Mouse (Mus musculus) small intestine, adult 10 weeks (tissue): ENCODE measurements around the gene Edf1. TPM values are rescaled to one million over a fixed set of nuclear protein-coding genes. Genes with fewer than 3 reads are reported as not detected.

Experiments used
- polyA plus RNA-seq: library from polyadenylated mRNA; stranded (reverse); fragments of 350-450 nt; fragmentation: Illumina TruSeq; extraction: RNeasy Lipid Tissue Mini Kit (QIAGEN cat#74804); gene quantifications from one replicate; pipeline ENCODE4 v1.2.3, GENCODE M21; 2014; ENCODE audit warnings: low replicate concordance

Edf1 gene
- 1.6 TPM for polyA plus RNA-seq

GRCm38 (mm10) chr2:25557221-25557963 lies at the start of gene Edf1:
TSS of gene Edf1 (plus strand) at chr2:25557847.

GRCm38 (mm10) chr2:25546811-25547491 lies 10.7 kb upstream of the Edf1 start, which contains the start of gene Traf2:
TSS of gene Traf2 (minus strand) at chr2:25546940.

GRCm38 (mm10) chr2:25574579-25575431 lies 17.2 kb downstream of the Edf1 start, which contains the start of the genes Mamdc4 and Phpt1:
TSS of gene Mamdc4 (minus strand) at chr2:25574845.
TSS of gene Phpt1 (minus strand) at chr2:25575224.

GRCm38 (mm10) chr2:25581294-25581864 lies 23.7 kb downstream of the Edf1 start, which contains the start of gene Ajm1:
TSS of gene Ajm1 (minus strand) at chr2:25581757.

GRCm38 (mm10) chr2:25607761-25608622 lies 50.3 kb downstream of the Edf1 start, which contains the start of gene Rabl6:
TSS of gene Rabl6 (minus strand) at chr2:25608521.

Other genes starting within 250 kb of the Edf1 start
- not detected for gene Grin1, start 238.7 kb upstream of the Edf1 start, polyA plus RNA-seq
- gene Man1b1, start 225.5 kb upstream of the Edf1 start, polyA plus RNA-seq, result 13.8 TPM
- gene Dpp7, start 201.5 kb upstream of the Edf1 start, polyA plus RNA-seq, result 2.0 TPM
- 5.0 TPM for gene Uap1l1, start 192.2 kb upstream of the Edf1 start, polyA plus RNA-seq
- 0.11 TPM for gene Sapcd2, start 185.5 kb upstream of the Edf1 start, polyA plus RNA-seq
- not detected for gene Entpd2, start 162.0 kb upstream of the Edf1 start, polyA plus RNA-seq
- gene Npdc1, start 158.5 kb upstream of the Edf1 start, polyA plus RNA-seq, result 4.4 TPM
- gene Fut7, start 134.6 kb upstream of the Edf1 start, polyA plus RNA-seq, result not detected
- gene Abca2, start 129.1 kb upstream of the Edf1 start, polyA plus RNA-seq, result 0.48 TPM
- not detected for gene Clic3, start 101.0 kb upstream of the Edf1 start, polyA plus RNA-seq
- 5.1 TPM for gene Paxx, start 96.8 kb upstream of the Edf1 start, polyA plus RNA-seq
- gene Ptgds, start 87.8 kb upstream of the Edf1 start, polyA plus RNA-seq, result not detected
- gene Lcn12, start 63.9 kb upstream of the Edf1 start, polyA plus RNA-seq, result not detected
- gene Fbxw5, start 57.1 kb upstream of the Edf1 start, polyA plus RNA-seq, result not detected
- gene C8g, start 56.1 kb upstream of the Edf1 start, polyA plus RNA-seq, result not detected
- gene Traf2, start 10.9 kb upstream of the Edf1 start, polyA plus RNA-seq, result 0.78 TPM
- gene Mamdc4, start 17.0 kb downstream of the Edf1 start, polyA plus RNA-seq, result not detected
- gene Phpt1, start 17.4 kb downstream of the Edf1 start, polyA plus RNA-seq, result not detected
- gene Ajm1, start 23.9 kb downstream of the Edf1 start, polyA plus RNA-seq, result not detected
- gene Rabl6, start 50.7 kb downstream of the Edf1 start, polyA plus RNA-seq, result 29.1 TPM
- gene Ccdc183, start 59.8 kb downstream of the Edf1 start, polyA plus RNA-seq, result not detected
- 0.85 TPM for gene Tmem141, start 64.2 kb downstream of the Edf1 start, polyA plus RNA-seq
- not detected for gene Fcna, start 70.2 kb downstream of the Edf1 start, polyA plus RNA-seq
- not detected for gene Lcn8, start 95.3 kb downstream of the Edf1 start, polyA plus RNA-seq
- gene Lcn5, start 100.1 kb downstream of the Edf1 start, polyA plus RNA-seq, result not detected
- gene Lcn6, start 118.9 kb downstream of the Edf1 start, polyA plus RNA-seq, result not detected
- gene Lcn10, start 124.9 kb downstream of the Edf1 start, polyA plus RNA-seq, result not detected
- not detected for gene Obp2a, start 142.2 kb downstream of the Edf1 start, polyA plus RNA-seq
- gene Bmyc, start 148.9 kb downstream of the Edf1 start, polyA plus RNA-seq, result 5.2 TPM
- not detected for gene Obp2b, start 179.2 kb downstream of the Edf1 start, polyA plus RNA-seq
- not detected for gene Lcn3, start 207.7 kb downstream of the Edf1 start, polyA plus RNA-seq
- not detected for gene Lcn11, start 219.2 kb downstream of the Edf1 start, polyA plus RNA-seq
- gene Gm13539, start 224.4 kb downstream of the Edf1 start, polyA plus RNA-seq, result not detected